Mouse (Mus musculus) cerebellum, adult 2 months (tissue): ENCODE data around the gene Gtf2f1. TPM values are rescaled to one million over a fixed set of nuclear protein-coding genes. Genes with fewer than 3 reads are reported as not detected.

ENCODE experiments used
- DNase-seq, 2 experiments: peaks; one replicate each; pipeline ENCODE4 v3.0.0; 2021
- H3K27ac ChIP-seq: fragments of 200-500 bp; 2 replicates; pipeline ENCODE4 v1.5.1; 2012; ENCODE audit warnings: low read length, control low read depth, inconsistent platforms; ENCODE audit not compliant: insufficient read depth
- H3K27me3 ChIP-seq: fragments of 200-500 bp; 2 replicates; pipeline ENCODE4 v1.6.1; 2012; ENCODE audit warnings: inconsistent platforms, mild to moderate bottlenecking, low read length, moderate library complexity; ENCODE audit not compliant: control insufficient read depth, insufficient read depth
- H3K4me1 ChIP-seq: fragments of 200-500 bp; 2 replicates; pipeline ENCODE4 v1.6.1; 2011; ENCODE audit warnings: low read length; ENCODE audit not compliant: control insufficient read depth, insufficient read depth
- H3K4me3 ChIP-seq: fragments of 200-500 bp; replicated peaks from 2 replicates; pipeline ENCODE3; 2011; ENCODE audit warnings: mild to moderate bottlenecking, low read depth, low read length, control low read depth; ENCODE audit not compliant: insufficient read depth
- CTCF ChIP-seq: fragments of 200-500 bp; IDR thresholded peaks from 2 replicates; pipeline ENCODE4 v1.5.1; 2011; ENCODE audit warnings: low read depth, mild to moderate bottlenecking, control low read depth, low read length, moderate library complexity, borderline replicate concordance; ENCODE audit not compliant: insufficient read depth
- POLR2A ChIP-seq: fragments of 200-500 bp; IDR thresholded peaks from 2 replicates; pipeline ENCODE4 v1.6.1; 2011; ENCODE audit warnings: low read length, control low read depth, borderline replicate concordance; ENCODE audit not compliant: insufficient read depth
- WGBS: fragments of 180-500 bp; shearing (Covaris S2); methylation state at CpG from one replicate; pipeline ENCODE4 v1.1.7; 2018; 5-methylcytosine and 5-hydroxymethylcytosine counted together
- polyA plus RNA-seq: library from polyadenylated mRNA; depleted of rRNA; stranded (reverse); fragments of >200 nt; gene quantifications from 2 replicates; pipeline ENCODE4 v1.2.3, GENCODE M21; 2012

The Gtf2f1 gene
- polyA plus RNA-seq, 1 experiment = 85.3 TPM

DNA sequence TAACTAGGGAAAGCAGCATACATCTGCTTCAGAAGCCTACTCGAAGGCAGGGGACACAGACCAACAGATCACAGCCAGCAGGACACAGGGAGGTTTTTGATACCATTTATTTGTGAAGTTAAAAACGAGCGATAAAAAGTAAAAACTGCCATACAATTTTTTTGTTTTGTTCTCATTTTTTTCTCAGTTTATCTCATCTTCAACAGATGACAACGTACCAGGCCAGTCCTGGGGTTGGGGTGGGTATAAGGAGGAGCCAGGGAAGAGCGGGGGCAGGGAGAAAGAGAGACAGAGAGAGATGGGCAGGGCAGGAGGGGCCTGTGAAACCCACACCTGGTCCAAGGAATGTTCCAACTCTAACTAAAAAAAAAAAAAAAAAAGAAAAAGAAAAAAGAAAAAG, 9.9 kb upstream of the Gtf2f1 start:
- Histone ChIP-seq H3K27me3 (no peaks in the 10 kb centered on the region), H3K4me3 (no peak overlapping the region), H3K27ac (no peak overlapping the region), H3K4me1 (no peaks in the 10 kb centered on the region)
- 86% methylated on average over 5 of the region's 5 CpGs for WGBS
- no peak for DNase-seq
- TF ChIP-seq CTCF (no peak), POLR2A (no peak)

DNA sequence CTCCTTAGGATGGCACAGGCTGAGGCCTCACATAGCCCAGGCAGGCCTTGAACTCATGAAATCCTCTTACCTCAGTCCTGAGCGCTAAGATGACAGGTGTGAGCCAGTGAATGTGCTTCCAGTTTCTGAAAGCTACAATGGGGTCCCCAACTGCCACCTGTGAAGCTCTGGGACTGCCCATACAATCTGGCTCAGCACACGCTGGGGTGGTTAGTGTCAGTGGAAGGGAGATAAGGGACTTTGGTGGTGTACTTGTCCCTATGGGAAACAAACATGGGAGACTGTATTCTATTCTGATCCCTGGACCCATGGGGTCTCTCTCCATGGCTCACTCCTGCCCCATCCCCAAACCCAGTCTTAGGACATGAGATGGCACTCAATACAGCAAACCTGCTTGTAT, 8.6 kb upstream of the Gtf2f1 start:
- no peak for DNase-seq
- no peak overlapping the region for H3K27ac ChIP-seq
- TF ChIP-seq POLR2A (no peak), CTCF (no peak)
- no peaks in the 10 kb centered on the region for H3K27me3 ChIP-seq
- no peak overlapping the region for H3K4me3 ChIP-seq
- no peaks in the 10 kb centered on the region for H3K4me1 ChIP-seq
- 81% methylated on average over 2 of the region's 2 CpGs for WGBS

DNA sequence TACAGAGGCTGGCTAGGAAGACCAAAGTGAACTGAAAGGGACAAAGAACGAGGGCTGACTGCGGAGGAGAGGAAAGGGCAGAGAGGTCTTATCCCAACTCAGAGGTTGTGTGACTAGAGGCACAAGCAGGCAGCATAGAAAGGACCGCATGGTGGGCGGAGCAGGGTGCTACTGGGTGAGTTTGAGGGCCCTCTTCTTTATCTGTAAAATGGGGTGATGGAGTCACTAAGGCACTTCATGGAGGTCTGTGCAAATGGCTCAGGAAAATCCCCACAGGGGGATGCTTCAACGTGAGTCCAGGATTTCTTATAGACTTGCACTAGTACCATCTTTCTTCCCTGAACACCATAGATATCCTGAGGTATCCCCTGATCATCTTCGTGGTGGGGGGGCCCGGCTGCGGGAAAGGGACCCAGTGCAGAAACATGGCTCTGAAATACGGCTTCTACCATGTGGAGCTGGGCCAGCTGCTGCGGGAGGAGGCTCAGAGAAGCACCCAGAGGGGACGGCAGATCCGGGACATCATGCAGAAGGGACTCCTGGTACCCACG, 1.2 kb upstream of the Gtf2f1 start:
- 59% methylated on average over 13 of the region's 13 CpGs for WGBS
- Histone ChIP-seq H3K4me1 (no peaks in the 10 kb centered on the region), H3K4me3 (peak overlapping the region; percentile 96), H3K27me3 (no peaks in the 10 kb centered on the region), H3K27ac (no peak overlapping the region)
- TF ChIP-seq CTCF (no peak), POLR2A (no peak)
- peak in 1 of 2 experiments; percentile 32 for DNase-seq

DNA sequence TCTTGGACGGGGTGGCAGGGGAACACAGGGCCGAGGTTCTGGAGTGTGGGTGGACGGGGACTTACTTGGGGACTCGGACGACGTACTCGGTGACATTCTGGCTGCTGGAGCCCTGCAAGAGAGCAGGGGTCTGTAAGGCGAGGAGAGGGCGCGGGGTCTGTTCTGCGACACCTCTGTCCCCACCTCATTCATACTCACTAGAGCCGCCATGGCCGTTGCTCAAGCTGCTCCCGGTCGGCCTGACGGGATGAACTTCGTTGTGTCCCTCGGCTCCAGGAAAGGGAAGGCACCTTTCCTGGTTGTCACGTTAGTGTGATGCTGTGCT, 215 bp downstream of the Gtf2f1 start:
- peak overlapping the region; percentile 96 for H3K4me3 ChIP-seq
- H3K4me1 ChIP-seq = no peaks in the 10 kb centered on the region
- under 1% methylated on average over 19 of the region's 19 CpGs for WGBS
- H3K27ac ChIP-seq = peak overlapping the region; percentile 12; the same call in 1 of the 2 replicates
- DNase-seq = no peak
- TF ChIP-seq CTCF (no peak), POLR2A (no peak)
- H3K27me3 ChIP-seq = no peaks in the 10 kb centered on the region

DNA sequence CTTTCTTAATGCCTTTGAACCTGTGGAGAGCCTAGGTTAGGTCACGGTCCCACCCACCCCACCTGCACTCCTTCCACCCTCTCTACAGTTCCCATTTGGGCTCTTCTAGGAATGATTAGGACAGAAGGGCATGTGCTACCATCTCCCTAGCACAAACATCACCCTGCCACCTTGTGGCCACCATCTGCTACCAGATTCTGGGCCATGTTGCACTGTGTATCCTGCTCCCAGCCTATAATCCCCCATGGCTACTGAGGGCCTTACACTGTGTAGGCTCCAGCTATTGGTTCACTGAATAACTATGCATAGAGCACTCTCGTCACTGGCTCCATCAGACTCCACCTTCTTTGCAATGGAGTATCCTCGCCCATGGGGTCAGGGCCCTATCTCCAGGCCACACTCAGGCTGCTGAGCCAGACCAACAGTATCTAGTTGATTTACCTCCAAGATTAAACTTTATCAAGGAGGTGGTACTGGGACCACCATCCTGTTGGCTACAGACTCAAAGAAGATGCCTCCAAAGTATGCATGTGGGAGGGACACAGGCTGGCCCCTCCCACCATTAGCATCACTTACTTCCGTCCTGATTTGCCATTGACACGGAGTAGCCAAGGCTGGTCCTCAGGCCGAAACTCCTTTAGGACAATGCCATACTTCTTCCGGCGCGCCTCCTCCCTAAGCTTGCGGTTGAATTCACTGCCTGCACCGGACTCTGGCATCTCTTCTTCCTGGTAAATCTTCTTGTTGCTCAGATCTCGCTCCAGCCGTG, 3.8 kb downstream of the Gtf2f1 start:
- 92% methylated on average over 13 of the region's 13 CpGs for WGBS
- Histone ChIP-seq H3K4me1 (no peaks in the 10 kb centered on the region), H3K27me3 (no peaks in the 10 kb centered on the region), H3K27ac (no peak overlapping the region), H3K4me3 (no peak overlapping the region)
- TF ChIP-seq CTCF (peak; percentile 11; the same call in 1 of the 2 replicates), POLR2A (no peak)
- DNase-seq = no peak

DNA sequence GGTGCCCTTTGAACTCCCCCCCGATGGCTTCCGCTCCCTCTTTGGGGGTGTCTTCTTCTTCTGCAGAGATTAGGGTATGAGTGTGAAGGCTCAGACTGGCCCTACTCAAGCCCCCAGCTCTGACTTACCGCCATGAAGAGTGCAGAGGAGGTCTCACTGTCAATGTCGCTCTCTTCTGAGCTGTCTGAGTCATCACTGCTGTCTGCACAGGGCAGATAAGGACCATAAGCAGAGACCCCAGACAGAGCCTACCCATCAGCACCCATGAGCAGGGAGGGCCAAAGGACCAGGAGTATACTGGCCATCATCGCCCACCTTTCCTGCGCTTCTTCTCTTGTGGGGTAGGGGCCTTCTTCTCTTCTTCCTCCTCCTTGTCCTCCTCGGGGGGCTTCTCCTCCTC, 7.1 kb downstream of the Gtf2f1 start:
- no peak for DNase-seq
- no peak overlapping the region for H3K27ac ChIP-seq
- no peak overlapping the region for H3K4me3 ChIP-seq
- H3K4me1 ChIP-seq = no peaks in the 10 kb centered on the region
- H3K27me3 ChIP-seq = no peaks in the 10 kb centered on the region
- TF ChIP-seq POLR2A = no peak
- WGBS = 98% methylated on average over 7 of the region's 7 CpGs

DNA sequence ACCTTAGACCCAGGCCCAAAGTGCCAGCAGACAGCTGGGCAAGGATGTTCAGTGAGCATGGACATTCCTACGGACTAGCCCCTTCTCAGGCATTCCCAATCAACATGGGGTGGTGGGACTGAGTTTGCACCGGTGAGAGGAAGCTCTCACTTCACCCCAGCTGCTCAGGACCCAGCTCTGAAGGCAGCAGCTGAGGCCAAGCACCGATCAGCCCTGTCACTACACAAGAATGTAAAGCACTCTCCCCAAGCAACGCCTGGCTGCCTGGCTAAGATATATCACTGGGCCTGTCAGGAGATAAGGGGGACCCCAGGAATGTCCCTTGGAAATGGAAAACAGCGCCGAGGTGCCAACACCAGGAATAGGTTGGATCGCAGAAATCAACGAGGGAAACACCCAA, 9.9 kb downstream of the Gtf2f1 start:
- H3K4me1 ChIP-seq = no peaks in the 10 kb centered on the region
- no peak overlapping the region for H3K27ac ChIP-seq
- no peak for DNase-seq
- no peak overlapping the region for H3K4me3 ChIP-seq
- H3K27me3 ChIP-seq = no peaks in the 10 kb centered on the region
- TF ChIP-seq CTCF (no peak), POLR2A (no peak)
- WGBS = 70% methylated on average over 8 of the region's 8 CpGs

DNA sequence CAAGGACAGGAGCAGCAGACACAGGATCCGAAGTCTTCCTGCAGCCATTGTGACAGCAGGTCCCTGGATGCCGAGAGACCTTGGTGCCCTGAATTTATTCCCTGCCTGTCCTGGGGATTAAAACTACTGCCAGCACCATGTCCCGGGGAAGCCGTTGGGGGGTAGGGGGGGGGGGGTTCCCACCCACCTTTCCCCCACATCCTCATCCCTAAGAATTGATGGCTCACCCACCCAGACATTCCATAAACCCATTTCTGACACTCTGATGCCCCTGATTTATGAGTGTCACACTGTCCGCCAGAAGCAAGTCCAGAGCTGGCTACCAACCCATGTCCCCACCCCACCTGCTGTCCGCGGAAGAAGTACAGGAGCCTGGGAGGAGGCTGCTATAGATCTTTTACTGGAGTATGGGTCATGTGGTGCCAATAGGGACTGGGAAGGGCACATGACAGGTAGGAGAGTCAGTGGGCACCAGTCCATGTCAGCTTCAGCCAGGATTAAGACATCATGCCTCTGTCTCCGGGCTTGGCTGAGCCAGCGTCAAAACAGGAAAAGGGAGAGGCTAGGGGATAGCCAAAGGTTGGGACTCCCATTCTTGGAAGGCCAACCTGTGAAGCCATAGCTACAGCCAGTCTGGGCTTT, 11.0 kb downstream of the Gtf2f1 start, which contains the start of gene Pspn:
TSS of gene Pspn (minus strand) at position 51 of the 642 bp plus-strand sequence.
- Histone ChIP-seq H3K4me1 (no peaks in the 10 kb centered on the region), H3K4me3 (no peak within 1 kb of the TSS), H3K27me3 (no peaks in the 10 kb centered on the region), H3K27ac (no peak within 1 kb of the TSS)
- no peak for DNase-seq
- 57% methylated on average over 9 of the region's 9 CpGs for WGBS
- no peak for TF ChIP-seq POLR2A
- no peak for TF ChIP-seq CTCF
